Mouse (Mus musculus) frontal cortex, postnatal 14 days (tissue): Measurements from ENCODE around the gene Cxcl17.

Experiments
- DNase-seq, 2 experiments: peaks; one replicate each; pipeline ENCODE4 v3.0.0; 2022; ENCODE audit warnings: low spot score in 2 of 2

Cxcl17 gene

DNA sequence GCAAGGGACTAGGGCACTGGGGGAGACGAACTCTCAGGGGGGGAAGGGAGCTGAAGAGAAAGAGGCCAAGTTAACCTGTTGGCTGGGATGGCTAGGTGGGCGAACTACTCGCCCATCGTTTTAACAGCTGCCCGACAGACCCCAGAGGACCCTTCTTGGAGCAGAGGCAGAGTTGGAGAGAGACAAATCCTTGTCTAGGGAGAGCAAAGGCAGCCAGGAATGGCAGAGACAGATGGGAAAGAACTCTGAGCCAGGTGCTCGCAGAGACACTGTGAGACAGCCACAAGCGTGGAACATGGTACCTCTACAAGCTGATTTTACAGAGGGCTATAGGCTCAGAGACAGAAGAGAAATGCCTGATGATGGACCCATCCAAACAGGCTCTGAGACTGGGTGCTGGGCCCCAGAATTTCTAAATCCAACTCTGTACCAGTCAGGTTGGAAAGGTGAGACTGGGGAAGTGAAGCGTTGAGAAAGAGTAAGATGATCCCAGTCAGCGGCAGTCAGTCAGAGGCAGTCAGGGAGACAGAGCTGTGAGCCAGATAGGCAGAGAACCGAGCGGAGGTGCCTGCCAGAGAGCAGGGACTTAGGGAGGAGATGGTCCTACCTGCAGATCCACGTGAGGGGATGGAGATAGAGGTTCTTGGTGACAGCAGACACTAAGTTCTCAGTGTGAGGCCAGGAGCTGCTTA, 43.5 kb downstream of the Cxcl17 start, which contains the start of gene Cnfn:
Gene Cnfn (minus strand): TSS at position 667 of the 692 bp plus-strand sequence.
- DNase-seq: no peak

GRCm38 (mm10) chr7:25368333-25368732, 44.4 kb downstream of the Cxcl17 start:
- no peak for DNase-seq

GRCm38 (mm10) chr7:25367632-25368293, 44.9 kb downstream of the Cxcl17 start:
- no peak for DNase-seq

DNA sequence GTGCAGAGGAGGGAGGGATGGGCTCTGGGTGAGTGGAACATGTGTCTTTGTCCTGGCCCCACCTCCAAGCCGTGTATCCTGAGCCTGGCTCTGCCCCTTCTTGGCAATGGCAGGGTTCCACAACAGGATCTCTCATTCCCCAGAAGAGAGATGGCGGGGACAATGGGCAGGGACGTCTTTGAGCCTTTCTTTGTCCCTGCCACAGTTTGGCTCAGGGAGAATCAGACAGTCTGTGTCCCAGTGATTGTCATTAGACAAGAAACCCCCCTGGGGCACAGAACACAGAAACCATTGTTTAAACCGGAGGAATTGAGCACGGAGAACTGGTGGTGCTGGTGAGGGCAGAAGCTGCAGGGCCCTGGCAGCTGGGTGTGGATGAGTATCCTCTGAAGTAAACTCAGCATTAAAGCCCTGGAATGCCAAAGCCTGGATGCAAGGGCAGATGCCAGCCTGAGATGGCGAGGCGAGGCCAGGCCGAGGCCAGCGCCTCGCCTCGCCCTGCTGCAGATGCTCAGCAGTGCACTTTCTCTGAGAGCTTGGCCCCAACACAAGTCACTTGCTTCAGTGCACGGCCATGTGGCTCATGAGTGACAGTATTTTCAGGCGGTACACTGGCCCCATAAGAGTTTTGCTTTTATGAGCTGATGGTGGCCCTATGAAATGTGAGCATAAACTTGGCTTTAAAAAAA, 46.6 kb downstream of the Cxcl17 start:
- no peak for DNase-seq

DNA sequence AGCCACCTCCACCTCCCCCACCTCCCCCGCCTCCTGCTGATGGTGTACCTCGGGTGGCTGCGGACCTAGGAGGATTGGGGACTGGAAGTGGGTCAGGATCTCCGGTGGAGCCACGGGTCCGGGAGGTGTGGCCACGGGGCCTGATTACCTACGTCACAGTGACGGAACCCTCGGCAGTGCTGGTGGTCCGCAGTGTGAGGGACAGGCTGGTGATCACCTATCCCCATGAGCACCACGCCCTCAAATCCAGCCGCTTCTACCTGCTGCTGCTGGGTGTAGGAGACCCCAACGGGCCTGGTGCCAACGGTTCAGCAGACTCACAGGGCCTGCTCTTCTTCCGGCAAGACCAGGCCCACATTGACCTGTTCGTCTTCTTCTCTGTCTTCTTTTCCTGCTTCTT, 49.1 kb downstream of the Cxcl17 start:
- DNase-seq: no peak

- DNase-seq: no peak
Observed at GRCm38 (mm10) chr7:25363151-25363550, 49.5 kb downstream of the Cxcl17 start.

DNA sequence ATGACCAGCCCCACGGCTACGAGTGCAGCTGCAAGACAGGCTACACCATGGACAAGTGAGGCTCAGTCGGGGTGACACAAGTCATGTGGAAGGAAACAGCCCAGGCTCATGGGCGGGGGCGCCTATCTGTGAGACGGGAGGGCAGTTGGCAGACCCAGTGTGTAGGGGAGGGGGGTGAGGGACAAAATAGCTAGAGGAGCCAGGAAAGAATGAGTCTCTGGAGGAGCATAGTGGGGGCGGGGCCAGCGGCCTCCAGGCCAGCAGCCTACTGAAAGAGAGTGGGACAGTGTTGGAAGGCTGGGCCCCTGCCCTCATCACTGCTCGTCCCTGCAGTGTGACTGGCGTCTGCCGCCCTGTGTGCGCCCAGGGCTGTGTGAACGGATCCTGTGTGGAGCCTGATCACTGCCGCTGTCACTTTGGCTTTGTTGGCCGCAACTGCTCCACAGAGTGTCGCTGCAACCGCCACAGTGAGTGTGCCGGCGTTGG, 53.9 kb downstream of the Cxcl17 start:
- DNase-seq: no peak
